Mouse (Mus musculus): Measurements from ENCODE around the gene Morn5.

DNA sequence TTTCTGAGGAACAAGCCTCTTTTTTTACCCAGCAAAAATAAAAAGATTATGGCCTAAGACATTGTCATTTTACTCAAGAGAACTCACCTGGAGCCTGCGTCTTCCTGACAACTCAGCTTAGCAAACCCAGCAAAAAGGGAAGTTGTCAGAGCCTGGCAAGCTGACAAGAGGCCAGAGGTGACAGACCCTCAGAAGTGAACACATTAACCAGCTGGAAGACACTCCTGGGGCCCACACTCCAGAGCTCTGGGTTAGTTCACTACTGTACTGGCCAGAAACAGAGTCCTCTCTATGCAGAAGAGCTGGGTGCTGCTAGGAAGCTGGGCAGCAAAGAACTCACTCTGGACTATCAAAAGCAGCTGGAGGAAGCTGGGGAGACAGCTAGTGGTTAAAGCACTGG, 8.4 kb upstream of the Morn5 start:
- TF ChIP-seq GATA1 (IDR thresholded peaks at IDR 0.05; ENCODE audit: borderline replicate concordance, low read length) (no peak), FLI1 (IDR thresholded peaks at IDR 0.05; ENCODE audit: low read length) (no peak)

All from megakaryocyte, embryonic 14.5 days (primary cell).